Mouse (Mus musculus) left cerebral cortex, adult 9 months (tissue): ENCODE data around the gene Gm28051.

Experiments
- DNase-seq, 2 experiments: peaks; one replicate each; pipeline ENCODE4 v3.0.0; 2022; ENCODE audit warnings: low spot score in 2 of 2

Gm28051 gene

DNA sequence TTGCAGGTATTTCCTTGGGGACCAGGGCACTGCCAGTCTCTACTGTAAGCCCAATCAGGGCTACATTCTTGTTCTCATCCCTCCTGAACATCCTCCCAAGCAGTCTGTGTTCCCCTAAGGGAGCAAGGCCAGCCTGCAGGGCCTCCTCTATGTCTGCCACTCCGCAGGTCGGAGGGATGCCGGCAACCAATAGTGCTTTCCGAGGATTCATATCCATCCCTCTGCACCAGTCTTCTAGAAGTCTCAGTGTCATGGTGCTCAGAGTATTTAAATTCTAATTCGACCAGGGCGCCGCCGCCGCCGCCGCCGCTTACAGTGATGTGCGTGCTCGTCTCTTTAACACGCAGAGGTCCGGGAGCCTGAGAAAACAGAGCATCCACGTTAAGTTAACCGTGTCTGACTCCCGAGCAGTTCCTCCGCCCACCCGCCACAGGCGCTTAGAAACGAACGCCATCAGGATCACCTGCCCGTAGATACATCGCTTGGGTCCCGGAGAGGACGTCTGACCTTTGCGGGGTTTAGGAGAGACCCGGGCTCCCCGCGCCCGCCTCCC lies 14.5 kb downstream of the Gm28051 start:
- peak in 1 of 2 experiments; percentile 43 for DNase-seq

DNA sequence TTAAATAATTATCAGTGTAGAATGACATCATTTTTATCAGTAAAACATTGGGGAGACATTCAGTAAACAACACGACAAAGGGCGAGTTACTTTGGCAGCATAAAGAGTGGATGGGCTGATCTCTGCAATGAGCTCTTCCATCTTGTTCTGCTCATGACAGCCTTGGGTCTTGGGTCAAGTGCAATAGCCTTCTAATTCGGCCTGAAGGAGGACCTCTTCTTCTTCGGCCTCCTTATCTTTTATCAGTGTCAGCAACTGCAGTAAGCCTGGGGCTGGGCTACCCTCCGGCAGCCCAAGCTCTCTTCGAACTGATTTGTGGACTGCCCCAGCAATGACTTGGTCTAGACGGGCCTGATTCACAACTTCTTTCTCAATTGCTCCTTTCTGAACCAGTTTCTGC lies 15.5 kb downstream of the Gm28051 start:
- DNase-seq, result no peak

DNA sequence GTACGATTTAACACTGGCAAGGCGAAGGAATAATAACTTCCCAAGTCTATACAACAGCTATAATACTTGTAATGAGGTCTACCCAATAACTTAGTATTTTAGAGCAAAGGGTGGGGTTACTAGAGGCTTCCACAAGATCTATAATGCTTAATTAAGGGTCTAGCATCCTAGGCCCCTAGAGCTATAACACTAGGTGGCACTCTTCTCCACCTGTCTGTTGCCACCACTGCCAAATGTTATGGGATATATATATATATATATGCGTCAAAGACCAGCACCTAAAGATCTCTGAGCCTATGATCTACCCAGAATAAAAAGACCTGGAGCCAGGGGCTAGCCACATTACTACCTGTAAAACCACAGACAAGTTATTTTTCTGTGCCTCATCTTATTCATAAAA lies 17.3 kb downstream of the Gm28051 start:
- DNase-seq, result no peak

DNA sequence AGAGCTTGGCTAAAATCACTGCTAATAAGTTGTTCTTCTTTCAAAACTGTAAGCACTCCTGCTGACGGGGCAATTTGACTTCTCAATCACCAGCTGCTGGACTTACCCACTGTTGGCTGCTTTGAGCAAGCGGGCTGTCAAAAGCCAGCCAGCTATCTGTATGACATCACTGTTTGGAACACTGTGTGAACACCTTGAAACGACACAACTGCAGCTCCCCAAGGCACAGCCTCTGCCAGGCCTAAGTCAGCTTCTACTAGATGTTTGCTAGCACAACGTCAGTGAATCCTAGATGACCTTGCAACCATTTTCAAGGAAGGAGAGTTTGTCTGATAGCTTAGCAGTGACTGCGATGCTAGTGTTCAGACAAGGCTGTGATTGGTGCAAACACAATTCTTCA lies 18.5 kb downstream of the Gm28051 start:
- DNase-seq, result no peak

DNA sequence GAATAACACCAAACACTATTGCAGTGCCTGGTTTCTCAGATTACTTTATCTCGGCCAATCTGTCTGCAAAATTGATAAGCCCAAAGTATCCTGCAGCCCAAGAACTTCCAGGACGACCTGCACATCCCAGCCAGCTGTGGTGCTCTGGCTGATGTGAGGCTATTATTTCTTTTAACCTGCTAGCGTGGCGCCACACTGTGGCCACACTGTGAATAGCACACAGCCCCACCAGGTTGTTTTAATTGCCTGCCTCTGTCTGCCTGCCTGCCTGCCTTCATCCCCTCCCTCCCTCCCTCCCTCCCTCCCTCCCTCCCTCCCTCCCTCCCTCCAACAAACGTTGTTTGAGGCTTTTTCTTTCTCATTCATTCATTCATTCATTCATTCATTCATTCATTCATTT lies 24.2 kb downstream of the Gm28051 start:
- DNase-seq, result peak in 1 of 2 experiments; percentile 49

DNA sequence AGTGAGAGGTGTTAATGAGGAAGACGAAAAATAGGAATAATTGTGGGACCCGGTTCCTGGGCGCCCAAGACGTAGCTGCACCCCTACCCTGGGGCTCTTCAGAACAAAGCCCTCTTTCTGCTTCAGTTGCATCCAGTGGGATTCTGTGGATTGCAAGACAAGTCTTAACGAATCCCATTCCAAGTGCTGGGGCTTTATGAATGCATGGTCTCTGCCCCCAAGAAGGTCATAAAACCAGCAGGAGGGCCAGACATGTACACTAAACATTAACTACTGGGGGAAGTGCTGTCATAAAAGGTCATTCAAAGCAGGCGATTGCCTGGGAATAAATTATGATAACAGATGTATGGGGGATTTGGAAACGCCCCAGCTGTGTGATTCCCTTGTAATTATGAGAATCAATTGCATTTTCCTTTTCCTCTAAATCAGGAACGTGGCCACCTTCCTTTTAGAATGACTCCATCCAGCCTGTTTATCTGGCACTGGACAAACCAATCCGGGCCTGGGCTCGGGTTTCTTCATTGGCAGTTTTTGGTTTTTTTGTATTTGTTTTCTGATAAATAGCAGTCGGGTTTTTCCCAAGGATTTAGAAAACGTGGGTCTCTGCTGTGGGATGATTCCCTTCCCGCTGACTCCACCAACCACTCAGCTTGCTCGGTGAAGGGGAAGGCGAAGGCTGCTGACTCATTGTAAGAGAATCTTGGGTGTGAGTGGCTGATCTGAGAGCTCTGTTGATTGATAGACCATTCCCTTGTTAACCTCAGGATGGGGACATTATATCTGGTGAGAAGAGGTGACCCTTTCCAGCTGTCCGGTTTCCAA lies 26.6 kb downstream of the Gm28051 start:
- no peak for DNase-seq

DNA sequence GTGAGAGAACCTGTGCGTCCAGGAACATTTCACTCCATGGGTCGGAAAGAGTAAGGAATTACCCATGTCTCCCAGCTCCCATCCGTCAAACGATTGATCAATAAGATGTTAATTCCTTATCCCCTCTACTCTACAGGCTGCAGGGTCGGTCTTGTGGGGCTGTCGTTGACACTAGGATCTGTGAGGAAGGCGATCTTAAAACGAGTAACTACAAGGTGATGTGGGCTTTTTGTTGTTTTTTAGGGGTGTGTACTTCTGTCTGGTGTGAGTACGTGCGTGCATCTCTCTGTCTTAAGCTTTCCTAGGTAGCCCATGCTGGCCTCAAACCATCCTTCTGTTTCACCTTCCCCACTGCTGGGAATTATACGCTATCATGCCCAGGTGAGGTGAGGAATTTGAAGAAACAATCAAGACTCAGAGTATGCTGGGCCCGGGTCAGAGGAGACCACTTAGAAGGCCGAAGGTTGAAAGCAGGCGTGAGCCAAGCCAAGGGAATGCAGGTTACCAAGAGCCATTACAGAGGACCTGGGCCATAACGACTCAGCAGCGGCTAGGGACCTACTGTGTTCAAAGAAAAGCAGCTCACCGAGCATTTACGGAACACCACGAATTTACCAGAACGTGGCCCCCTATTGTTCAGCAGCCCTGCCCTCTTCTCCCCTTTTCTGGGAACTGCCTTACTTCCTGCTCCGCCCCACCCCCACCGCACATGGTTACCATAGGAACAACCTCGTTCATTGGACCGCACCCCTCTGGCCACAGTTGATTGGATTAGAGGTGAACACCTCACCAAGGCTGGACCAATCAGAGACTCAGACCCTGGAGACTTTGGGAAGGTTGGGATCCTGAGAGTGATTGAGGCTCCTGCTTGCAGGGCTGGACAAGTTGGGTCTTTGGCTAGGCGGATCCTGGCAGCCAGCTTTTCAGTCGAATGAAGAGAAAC lies 27.4 kb downstream of the Gm28051 start:
- DNase-seq, result peak in 1 of 2 experiments; percentile 79

DNA sequence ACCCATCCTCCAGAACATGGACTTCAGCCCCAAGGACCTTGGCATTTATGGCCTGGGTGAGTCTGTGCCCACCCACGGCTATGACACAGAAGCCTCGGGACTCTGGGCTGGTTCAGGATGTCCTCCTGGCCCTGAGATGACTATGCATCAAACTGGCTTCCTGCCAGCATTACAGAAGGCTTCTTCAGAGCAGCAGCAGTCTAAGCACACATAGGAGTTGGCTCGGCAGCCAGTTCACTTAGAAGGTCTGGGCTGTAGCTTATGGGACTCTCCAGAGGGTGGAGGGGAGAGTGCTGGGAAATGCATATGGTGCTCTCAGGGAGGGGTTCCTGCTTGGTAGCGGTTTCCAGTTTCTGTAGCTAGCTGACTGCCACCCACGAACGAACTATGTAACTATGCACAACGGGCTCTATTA lies 31.8 kb downstream of the Gm28051 start:
- DNase-seq, result no peak

DNA sequence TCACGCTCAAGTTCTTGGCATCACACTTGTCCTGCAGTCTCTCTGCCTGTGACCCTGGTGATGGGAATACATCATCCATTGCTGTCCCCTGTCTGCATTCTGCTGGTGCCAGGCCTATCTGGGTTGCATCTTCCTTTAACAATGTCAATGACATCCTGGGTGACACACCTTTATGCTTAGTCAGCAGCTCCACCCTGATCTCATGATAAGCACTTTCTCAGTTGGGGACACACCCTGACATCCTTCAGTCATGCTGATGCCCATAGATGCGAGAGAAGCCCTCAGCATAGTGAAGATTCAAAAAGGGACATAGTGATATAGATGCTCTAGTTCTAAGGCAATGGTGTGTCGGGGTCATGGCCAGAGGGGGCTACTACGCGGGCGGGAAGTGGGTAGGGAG lies 32.4 kb downstream of the Gm28051 start:
- no peak for DNase-seq

DNA sequence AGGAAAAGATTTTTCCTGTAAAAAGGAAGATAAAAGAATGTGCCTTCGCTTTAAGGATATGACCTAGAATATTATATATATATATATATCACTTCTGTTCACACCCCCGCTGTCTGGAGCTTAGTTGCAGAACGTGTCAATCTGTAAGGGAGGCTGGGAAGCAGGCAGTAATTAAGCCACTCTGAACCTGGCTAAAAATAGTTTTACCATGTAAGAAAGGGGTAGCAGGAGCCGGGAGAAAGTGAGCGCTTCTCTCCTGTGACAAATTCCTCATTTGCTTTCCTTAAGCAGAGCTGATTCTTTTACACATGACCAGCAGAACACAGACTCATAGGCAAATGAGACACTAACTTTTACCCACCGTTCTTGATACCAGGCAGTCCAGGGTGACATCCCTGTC lies 33.7 kb downstream of the Gm28051 start:
- DNase-seq, result peak in 1 of 2 experiments; percentile 62

DNA sequence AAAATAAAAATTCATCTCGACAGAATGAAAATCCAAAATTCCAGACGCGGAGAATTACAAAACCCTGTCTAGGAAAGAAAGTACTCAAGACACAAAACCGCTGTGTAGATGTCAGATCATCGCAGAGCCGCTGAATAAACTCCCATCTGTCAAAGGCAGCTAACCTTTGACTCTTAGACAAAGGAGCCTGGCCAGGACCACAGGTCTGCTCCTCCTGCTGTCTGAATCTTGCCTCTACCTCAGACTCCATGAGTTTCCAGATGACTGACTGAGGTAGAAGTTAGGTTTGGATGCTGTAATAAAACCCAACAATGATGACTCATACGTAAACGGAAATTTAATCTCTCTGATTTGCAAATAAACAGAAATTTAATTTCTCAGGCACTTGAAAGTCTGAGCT lies 34.6 kb downstream of the Gm28051 start:
- DNase-seq, result no peak

DNA sequence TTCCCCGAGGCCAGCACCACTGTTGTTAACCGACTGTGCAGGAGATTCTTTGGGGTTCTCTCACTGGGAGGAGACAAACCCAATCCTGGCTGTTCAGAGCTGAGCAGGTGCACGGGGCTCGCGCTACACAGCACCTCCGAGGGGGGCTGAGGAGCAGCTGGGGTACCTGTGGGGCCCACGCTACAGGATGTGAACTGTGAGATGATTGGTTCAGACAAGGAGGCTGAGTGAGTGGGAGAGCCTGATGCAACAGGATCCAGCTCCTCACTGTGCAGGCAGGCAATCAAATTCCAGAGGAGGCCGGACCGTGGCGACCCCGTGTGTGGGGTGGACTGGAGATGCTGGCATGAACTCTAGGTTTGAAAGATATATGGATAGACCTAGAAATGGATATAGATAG lies 35.1 kb downstream of the Gm28051 start:
- DNase-seq, result no peak

DNA sequence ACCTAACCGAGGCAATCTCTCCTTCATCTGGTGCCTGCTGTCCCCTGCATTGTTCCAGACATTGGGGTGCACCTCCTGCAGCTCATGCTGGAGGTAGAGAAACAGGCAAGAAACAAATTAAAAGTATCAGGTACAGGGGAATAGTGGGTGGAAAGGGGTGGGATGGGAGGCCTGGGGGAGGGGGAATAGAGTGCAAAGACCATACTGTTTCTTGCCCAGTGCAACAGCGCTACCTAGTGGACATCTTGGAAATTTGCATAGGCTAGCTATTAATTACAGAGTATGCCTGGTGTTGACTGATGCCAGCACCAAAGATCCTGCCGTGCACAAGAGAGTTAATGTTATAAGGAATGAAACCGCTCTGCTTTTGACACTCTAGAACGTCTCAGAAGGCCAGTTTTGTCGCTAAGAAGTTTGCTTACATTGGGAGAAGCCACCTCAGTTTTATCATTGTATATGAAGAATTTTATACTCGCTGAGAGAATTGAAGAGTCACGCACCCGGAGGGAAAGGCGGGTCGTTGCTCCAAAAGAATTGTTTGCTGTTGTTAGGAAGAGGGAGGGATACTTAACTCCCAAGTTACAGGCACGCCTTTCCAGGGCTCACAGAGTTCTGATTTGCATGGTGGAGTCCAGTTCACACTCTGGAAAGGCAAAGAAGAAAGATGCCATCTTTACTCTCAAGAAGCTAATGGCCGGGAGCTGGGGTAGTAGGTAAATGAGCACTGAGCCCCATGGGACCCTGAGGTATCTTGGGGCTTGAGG lies 37.8 kb downstream of the Gm28051 start:
- DNase-seq, result no peak

DNA sequence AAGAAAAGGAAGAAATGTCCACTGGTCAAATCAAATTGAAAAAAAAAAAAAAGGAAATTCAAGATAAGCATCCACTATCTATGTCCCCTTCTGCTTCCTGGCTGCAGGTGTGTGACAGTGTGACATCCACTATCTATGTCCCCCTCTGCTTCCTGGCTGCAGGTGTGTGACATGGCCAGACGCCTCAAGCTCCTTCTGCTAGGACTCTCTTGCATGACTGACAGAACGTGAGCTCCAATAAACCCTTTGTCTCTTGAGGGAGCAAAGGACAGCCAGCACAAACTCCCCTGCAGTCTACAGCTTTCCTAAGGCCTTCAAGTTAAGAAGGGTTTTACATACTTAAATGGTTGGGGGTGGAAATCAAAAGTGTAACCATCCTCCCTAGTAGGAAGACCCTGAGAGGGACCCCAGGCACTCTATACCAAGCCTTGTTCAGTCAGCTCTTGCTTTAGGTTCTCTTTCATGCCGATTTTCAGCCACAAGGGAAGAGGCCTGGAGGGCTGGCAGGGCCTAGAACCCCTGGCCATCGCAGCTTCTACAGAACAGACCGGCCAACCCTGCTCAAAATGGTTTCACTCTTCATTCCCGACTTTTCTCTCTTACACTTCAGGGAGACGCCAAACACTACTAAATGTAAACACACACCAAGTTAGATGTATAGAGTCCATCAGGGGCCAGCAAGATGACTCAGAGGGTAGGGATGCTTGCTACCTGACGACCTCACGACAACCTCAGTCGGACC lies 42.7 kb downstream of the Gm28051 start:
- DNase-seq, result no peak

DNA sequence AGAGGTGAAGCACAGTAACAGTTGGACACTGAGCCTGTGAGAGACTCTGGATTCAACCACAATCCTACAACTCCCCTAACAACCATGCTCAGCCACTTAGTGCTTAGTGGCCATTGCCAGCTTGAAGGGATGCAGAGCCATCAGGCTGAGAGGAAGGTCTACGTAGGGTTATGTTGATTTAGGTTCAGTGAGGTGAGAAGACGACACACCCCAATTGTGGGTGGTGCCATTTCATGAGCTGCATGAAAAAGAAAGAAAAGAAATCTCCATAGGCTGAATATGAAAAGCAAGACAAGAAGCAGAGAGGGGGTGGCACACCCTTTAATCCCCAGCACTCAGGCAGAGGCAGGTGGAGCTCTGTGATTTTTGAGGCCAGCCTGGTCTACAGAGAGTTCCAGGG lies 43.4 kb downstream of the Gm28051 start:
- DNase-seq, result no peak

DNA sequence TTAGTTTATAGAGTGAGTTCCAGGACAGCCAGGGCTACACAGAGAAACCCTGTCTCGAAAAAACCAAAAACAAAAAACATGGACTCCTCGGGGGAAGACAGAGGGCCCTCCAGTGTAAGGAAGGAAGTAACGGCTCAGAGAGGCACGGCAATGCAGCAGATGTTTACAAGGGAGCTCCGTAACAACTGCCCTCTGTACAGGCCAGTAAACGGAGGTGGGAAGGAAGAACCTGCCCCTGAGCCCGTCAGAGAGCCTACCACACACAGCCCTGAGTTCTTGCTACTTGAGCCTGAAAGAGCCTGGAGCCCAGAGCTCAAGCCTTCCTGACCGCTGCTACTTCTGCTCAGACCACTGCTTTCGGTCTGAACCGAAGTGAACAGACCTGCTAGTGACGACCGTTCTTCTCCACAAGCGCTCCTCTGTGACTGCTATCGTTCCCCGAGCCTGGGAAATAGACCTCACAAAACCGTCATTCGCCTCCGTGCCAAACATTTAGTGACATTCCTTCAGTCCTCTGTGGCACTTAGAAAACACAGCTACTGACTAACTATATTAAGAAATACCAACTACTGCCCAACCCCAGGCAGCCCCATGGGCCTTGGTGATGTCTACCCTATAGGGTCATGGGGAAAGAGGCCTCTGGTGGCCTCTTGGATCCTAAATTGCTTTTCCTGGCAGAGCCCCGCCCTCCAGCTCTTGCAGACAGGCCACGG lies 44.3 kb downstream of the Gm28051 start:
- DNase-seq, result no peak

DNA sequence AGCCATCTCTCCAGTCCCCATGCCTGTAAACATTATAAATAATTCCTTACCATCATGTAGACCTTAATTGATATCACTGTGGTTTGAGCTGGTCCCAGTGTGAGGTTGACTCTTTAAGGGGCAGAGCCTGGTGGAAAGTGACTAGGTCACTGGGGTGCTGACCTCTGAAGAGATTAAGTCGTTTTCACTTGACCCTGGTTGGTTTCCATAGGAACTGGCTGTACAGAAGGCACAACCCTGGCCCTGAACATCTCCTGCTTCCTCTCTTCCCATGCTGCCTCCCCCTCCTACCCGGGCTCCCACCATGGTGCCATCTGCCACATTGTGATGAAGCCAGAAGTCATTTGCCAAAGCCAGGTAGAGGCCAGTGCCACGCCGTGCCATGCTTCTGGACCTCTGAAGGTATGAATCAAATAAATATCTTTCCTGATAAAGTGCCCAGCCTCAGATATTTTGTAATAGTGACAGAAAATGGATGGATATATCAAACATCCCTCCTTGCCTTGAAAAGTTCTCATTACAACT lies 46.7 kb downstream of the Gm28051 start:
- DNase-seq, result no peak

DNA sequence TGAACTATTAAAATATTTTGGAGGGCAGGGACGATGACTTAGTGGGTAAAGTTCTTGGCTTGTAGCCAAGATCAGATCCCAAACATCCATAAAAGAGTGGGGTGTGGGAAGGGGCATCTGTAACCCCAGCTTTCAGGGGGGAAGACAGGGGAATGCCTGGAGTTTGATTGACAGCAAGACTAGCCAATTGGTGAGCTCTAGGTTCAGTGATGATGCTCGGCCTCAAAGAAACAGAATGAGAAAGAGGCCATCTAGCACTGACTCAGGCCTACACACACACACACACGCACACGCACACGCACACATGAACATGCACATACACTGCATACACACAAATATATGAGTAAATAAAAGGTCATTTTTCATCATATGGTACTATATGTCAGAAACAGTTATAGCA lies 47.7 kb downstream of the Gm28051 start:
- no peak for DNase-seq

DNA sequence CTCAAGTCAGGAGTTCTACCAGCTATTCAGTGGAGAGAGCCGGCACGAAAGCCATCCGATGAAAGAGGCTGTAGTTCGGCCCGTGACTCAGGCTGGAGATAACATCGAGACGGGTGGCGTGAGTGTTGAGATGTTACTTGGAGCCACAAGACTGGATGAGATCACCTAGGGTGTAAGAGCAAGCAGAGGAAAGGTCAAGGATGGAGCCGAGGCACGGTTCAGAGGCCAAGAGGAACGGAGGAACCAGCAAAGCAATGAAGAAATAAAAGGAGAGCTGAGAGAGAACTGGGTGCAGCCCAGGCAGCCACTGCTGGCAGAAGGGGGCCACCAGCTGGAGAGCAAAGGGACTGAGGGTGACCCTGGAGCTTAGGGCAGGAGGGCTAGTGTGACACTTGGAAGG lies 49.3 kb downstream of the Gm28051 start:
- DNase-seq, result no peak

DNA sequence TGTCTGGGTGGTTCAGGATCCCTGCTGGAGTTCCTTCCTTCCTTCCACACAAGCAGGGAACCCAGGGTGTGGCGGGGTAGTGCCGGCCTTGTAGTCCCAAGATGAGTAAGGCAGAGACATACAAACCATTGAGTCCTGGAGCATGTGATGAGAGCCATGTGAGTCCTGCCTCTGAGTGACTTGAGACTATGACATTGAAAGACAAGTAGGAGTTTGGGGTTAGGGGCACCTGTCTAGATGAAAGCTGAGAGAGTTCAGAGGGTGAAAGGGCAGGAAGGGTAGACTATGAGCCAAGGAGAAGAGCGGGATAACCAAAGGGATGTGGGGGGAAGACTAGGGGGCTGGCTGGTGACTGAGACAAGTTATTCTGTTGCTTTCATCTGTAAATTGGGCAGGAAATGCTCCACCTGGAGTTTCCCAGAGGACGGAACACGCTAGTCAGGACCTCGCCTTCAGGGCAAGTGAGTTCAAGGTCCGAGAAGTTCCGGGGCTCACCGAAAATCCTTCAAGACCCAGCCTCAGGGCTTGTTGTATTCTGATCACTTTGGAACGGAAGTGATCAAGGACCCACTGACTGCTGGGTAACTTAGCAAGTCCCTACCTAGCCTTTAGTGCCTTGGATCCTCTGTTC lies 50.6 kb downstream of the Gm28051 start:
- no peak for DNase-seq
